Mouse (Mus musculus) spleen, adult 2 months (tissue): ENCODE measurements around the gene Xrra1. TPM values are rescaled to one million over a fixed set of nuclear protein-coding genes. Genes with fewer than 3 reads are reported as not detected.

ENCODE experiments used
- DNase-seq, 2 experiments: peaks; one replicate each; pipeline versions ENCODE4 v3.0.0 to v3.0.0-alpha.2; 2012 to 2021; ENCODE audit warnings: low spot score in 2 of 2, low read depth in 1 of 2
- H3K27ac ChIP-seq: fragments of 200-500 bp; 2 replicates; pipeline ENCODE4 v1.5.1; 2012; ENCODE audit warnings: low read length, inconsistent platforms; ENCODE audit not compliant: insufficient read depth
- H3K27me3 ChIP-seq: fragments of 200-500 bp; 2 replicates; pipeline ENCODE4 v1.6.1; 2012; ENCODE audit warnings: mild to moderate bottlenecking, moderate library complexity, low read length, inconsistent platforms; ENCODE audit not compliant: control insufficient read depth, insufficient read depth
- H3K36me3 ChIP-seq: fragments of 200-500 bp; 2 replicates; pipeline ENCODE4 v1.6.1; 2012; ENCODE audit warnings: mild to moderate bottlenecking, low read length, inconsistent platforms; ENCODE audit not compliant: control insufficient read depth, insufficient read depth
- H3K4me1 ChIP-seq: fragments of 200-500 bp; 2 replicates; pipeline ENCODE4 v1.6.1; 2011; ENCODE audit warnings: inconsistent platforms; ENCODE audit not compliant: control insufficient read depth, insufficient read depth, insufficient read length
- H3K4me3 ChIP-seq: fragments of 200-500 bp; 2 replicates; pipeline ENCODE4 v1.5.1; 2011; ENCODE audit warnings: mild to moderate bottlenecking, inconsistent platforms; ENCODE audit not compliant: insufficient read depth, insufficient read length; ENCODE audit errors: extremely low read depth
- CTCF ChIP-seq: fragments of 200-500 bp; IDR thresholded peaks from 2 replicates; pipeline ENCODE4 v1.5.1; 2011; ENCODE audit warnings: mild to moderate bottlenecking, inconsistent platforms; ENCODE audit not compliant: insufficient read depth, insufficient read length, insufficient replicate concordance; ENCODE audit errors: extremely low read depth
- POLR2A ChIP-seq: fragments of 200-500 bp; IDR thresholded peaks from 2 replicates; pipeline ENCODE4 v1.6.1; 2011; ENCODE audit warnings: low read depth, low read length, inconsistent platforms
- WGBS: fragments of 180-500 bp; shearing (Covaris S2); methylation state at CpG from one replicate; pipeline ENCODE4 v1.1.7; 2018; 5-methylcytosine and 5-hydroxymethylcytosine counted together
- polyA plus RNA-seq: library from polyadenylated mRNA; depleted of rRNA; stranded (reverse); fragments of >200 nt; gene quantifications from 2 replicates; pipeline ENCODE4 v1.2.3, GENCODE M21; 2012; rRNA removed

Xrra1 gene
- polyA plus RNA-seq, 1 experiment, result 0.12 TPM

DNA sequence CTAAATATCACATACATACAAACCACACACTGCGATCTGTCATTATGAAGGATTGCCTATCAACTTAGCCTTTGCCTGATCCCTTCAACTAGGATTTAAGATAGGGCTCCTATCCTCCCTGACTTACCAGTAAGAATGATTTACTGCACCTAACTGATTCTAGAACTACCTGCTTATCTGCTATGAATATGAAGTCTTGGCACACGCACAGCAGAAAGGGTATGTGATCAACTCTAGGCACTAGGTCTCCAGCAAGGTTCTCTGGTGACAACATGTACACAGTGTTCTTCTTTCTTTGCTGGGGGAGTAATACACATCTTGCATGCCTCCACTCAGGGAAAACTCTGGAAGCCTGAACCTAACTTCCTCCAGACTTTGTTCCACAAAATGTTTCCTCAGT lies 102.6 kb downstream of the Xrra1 start:
- Histone ChIP-seq H3K4me1 (peaks cover 16% of the 10 kb centered on the region; the same call in 1 of the 2 replicates), H3K36me3 (no peaks in the 10 kb centered on the region; the same call in 1 of the 2 replicates), H3K4me3 (no peak overlapping the region), H3K27ac (no peak overlapping the region), H3K27me3 (no peaks in the 10 kb centered on the region)
- no peak for DNase-seq
- 81% methylated on average over 2 of the region's 2 CpGs for WGBS
- TF ChIP-seq CTCF, result no peak
- TF ChIP-seq POLR2A, result no peak

DNA sequence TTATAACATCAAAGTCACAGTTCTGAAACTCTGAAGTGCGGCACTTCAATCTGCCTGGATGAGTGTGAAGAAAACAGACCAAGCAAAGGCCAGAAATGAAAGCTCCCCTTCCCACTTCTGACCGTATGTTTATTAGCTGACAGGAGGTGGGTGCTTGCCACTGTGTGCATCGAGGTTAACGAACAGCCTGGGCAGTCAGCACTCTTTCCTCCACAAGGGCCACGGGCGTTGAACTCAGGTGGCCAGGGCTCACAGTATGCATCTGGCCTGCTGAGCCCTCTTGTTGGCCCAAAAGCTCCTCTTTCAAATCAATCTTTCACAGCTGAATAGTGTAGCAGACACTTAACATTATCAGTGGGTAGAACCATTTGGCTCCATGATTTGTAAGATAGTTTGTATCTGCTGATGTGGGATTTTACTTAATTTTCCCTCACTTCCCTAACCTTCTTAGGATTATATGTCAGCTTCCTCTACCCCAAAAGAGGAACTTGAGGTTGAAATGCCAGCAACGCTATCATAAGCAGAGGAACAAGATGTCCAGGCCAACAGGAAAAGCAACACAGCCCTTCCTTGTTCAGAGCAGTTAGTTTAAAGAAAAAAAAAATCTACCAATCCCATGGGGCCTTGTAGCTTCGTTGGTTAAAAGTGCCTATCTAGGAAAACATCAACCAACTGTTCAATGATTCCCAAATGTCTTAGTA lies 103.8 kb downstream of the Xrra1 start:
- DNase-seq, result no peak
- 13% methylated on average over 8 of the region's 8 CpGs for WGBS
- Histone ChIP-seq H3K36me3 (no peaks in the 10 kb centered on the region), H3K27me3 (no peaks in the 10 kb centered on the region), H3K4me3 (no peak overlapping the region), H3K4me1 (peaks cover 17% of the 10 kb centered on the region; the same call in 1 of the 2 replicates), H3K27ac (peak overlapping the region; percentile 67)
- no peak for TF ChIP-seq CTCF
- no peak for TF ChIP-seq POLR2A

DNA sequence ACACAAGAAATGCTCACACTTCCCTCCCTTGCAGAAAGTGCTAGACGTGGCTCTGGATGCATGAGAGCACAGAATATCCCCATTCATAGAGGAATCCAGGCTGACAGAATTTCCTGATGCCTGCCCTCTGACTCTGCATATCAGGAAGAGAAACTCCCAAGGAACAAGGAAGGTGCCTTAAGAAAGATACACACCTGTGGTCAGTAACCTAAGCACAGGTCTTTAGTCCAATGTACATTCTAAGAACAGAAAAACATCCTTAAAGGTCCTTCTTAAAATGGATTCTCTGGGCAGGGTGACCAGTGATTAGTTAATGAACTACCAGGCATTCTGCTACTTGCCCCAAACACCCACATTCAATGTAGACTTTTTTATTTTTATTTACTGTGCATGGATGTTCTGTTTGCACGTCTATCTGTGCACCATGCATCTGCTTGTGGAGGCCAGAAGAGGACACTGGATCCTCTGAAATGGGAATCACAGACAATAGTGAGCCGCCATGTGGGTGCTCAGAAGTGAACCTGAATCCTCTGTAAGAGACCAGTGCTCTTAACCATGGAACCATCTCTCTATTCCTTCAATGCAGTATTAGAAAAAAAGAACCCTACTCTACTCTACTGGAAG lies 104.4 kb downstream of the Xrra1 start:
- Histone ChIP-seq H3K4me1 (peaks cover 17% of the 10 kb centered on the region; the same call in 1 of the 2 replicates), H3K4me3 (no peak overlapping the region)

DNA sequence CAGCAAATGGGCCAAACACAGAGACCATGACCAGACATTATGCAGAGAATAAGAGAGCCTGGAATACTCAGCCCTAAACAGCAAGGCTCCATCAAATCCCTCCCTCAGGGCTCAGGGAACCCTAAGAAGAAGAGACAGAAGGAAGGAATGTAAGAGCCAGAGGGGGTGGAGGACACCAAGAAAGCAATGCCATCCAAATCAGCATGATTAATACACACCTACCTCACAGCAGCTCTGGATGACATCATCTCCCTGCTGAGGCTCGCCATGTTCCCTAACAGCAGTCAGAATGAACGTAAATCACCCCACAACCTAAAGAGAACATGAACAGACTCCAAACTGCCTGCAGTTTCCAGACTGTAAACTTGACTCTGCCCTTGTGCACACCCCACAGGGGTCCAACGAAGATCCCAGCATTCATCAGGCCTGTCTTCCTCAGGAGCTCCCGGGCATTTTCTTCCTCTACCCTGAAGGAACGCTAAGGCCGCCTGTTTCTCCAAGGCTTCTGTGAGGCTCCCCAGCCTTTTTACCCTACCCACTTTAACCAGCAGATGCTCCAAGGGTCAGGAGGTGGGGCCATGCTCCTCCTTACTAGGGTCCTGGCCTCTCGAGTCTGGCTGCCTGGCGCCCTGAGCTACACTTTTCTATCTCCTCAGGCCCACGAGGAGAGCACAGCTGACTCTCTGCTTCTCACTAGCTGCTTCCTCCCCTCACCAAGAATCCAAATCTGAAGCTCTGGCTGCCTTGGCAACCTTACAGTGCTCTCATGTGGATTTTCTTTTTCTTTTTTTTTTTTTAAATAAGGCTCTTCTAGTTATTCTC lies 106.3 kb downstream of the Xrra1 start:
- H3K27me3 ChIP-seq, result no peaks in the 10 kb centered on the region
- TF ChIP-seq CTCF (no peak), POLR2A (no peak)
- no peak for DNase-seq
- WGBS, result 60% methylated on average over 9 of the region's 9 CpGs
- H3K4me1 ChIP-seq, result peaks cover 17% of the 10 kb centered on the region; the same call in 1 of the 2 replicates
- H3K36me3 ChIP-seq, result no peaks in the 10 kb centered on the region
- 0 out of 2 replicates have a peak overlapping the region, but pooled peaks have one; percentile 9 for H3K27ac ChIP-seq
- no peak overlapping the region for H3K4me3 ChIP-seq

More for the DNA sequence above, 104.4 kb downstream of the Xrra1 start:
- no peak for DNase-seq
- Histone ChIP-seq H3K27ac (no peak overlapping the region; the same call in 1 of the 2 replicates), H3K36me3 (no peaks in the 10 kb centered on the region), H3K27me3 (no peaks in the 10 kb centered on the region)
- 62% methylated on average over 3 of the region's 3 CpGs for WGBS
- TF ChIP-seq POLR2A (no peak), CTCF (no peak)

DNA sequence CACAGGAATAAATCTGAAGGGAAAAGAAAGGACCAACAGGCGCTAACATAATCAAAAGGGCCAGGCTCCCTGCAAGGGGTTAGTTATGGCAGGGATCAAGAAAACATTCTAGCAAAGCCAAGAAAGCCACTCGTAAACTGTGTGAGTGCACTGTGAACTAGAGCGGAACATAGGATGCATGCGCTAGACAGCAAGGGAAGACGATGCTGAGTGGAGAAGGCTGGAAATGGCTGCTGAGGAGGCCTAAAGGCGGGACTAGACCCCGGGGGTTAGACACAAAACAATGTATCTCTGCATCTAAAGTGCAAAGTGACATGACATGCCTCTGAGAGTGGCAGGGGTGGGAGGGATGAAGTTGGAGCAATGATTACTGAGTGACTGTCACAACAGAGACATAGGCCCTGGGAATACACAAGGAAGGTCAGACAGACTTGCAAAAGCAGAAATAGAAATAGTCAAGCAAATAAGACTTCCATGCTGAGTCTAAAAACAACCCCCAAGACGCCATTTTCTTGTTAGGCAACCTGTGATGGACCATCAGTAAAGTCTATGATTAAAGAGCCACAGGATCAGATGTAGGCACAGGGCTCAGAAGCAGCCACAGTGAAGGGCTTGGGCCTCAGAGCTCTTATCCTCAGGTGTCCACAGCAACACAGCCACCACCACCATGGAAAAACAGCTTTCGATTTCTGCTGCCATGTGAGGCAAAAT lies 107.2 kb downstream of the Xrra1 start:
- TF ChIP-seq POLR2A, result no peak
- TF ChIP-seq CTCF, result no peak
- no peaks in the 10 kb centered on the region for H3K36me3 ChIP-seq
- H3K27me3 ChIP-seq, result no peaks in the 10 kb centered on the region
- H3K4me3 ChIP-seq, result no peak overlapping the region
- peaks cover 17% of the 10 kb centered on the region; the same call in 1 of the 2 replicates for H3K4me1 ChIP-seq
- no peak overlapping the region for H3K27ac ChIP-seq
- 85% methylated on average over 9 of the region's 9 CpGs for WGBS
- DNase-seq, result no peak

Other genes with a start within 250 kb of the Xrra1 start
- 5.5 and 9.1 TPM in 2 replicates for gene Tpbgl, start 232.0 kb upstream of the Xrra1 start, polyA plus RNA-seq
- 39.1 and 45.7 TPM in 2 replicates for gene Slco2b1, start 147.8 kb upstream of the Xrra1 start, polyA plus RNA-seq
- gene Olfr520, start 128.8 kb upstream of the Xrra1 start, polyA plus RNA-seq, result 0.15 TPM in 1 of 2 replicates, not detected in the other
- not detected in 2 replicates for gene Olfr521, start 95.6 kb upstream of the Xrra1 start, polyA plus RNA-seq
- gene Neu3, start 30.7 kb upstream of the Xrra1 start, polyA plus RNA-seq, result 2.4 and 3.7 TPM in 2 replicates
- 17.3 and 17.7 TPM in 2 replicates for gene Spcs2, start 4.3 kb downstream of the Xrra1 start, polyA plus RNA-seq
- gene Rnf169, start 121.3 kb downstream of the Xrra1 start, polyA plus RNA-seq, result 4.3 and 4.4 TPM in 2 replicates
- 0.08 and 0.13 TPM in 2 replicates for gene Chrdl2, start 147.1 kb downstream of the Xrra1 start, polyA plus RNA-seq